Mouse (Mus musculus) cerebellum, postnatal 4 days (tissue): ENCODE measurements around the gene Plce1.
"Not testable (repeated sequence)": the region's sequence is repeated elsewhere in the genome, so short reads cannot be mapped to it uniquely, and the experiment has no call there.

Experiments used
- DNase-seq, 2 experiments: peaks; one replicate each; pipeline ENCODE4 v3.0.0; 2022; ENCODE audit warnings: low spot score in 2 of 2, mixed read lengths in 1 of 2

The Plce1 gene

DNA sequence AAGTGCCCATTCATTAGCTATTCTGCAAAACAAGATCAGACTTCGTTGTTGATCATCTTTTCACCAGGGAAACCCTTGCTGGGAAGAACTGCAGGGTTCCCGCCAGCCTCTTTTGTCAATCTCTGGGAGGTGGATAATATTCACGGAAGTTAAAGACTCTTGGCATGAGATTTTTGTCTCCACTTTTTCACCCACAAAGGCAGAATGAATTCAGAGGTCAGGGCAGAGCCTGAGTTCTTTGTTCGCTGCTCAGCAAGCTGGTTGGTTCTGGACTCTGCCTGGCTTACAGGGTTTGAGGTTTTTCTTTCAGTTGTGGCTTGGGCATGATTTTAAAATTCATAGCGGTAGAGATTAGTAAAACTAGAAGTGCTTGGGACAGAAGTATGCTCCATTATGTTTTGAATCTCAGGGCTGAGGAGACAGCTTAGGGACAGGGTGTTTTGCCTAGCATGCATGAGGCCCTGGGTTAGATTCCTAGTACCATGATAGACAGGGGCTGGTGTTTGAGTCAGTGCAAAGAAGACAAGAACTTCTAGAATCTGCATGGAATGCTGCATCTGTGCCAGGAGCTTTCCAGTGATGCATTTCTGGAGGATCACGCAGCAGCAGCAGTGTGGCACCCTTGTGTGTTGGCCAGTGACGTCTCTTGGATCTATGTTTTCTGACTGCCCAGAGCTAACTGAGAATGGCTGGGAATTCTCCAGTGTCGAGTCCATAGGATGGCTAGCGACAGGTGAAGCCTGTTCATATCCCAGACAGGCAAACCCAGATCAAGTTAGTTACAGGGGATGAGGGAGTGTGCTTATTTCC lies 7.4 kb downstream of the Plce1 start:
- no peak for DNase-seq

- DNase-seq, result no peak
Measured at GRCm38 (mm10) chr19:38498233-38498632, 17.3 kb downstream of the Plce1 start.

- DNase-seq, result no peak
Measured at GRCm38 (mm10) chr19:38504597-38504996, 23.7 kb downstream of the Plce1 start.

DNA sequence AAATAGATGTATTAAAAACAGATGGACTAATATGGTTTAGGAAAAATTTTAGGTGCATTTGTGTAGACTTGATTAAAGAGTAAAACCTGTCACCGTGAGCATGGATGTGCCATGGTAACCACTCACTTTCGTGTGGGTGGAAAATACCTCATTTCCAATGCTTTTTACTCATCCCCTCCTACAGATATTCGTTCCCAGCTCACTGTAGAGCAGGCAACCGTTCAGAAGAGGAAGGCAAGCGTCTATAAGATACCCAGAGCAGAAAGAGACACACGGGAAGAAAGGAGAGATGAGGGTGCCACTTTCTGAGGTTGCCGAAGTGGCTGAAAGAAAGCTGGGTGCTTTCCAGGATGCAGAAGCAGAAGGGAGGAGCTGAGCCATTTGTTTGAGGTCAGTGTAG lies 25.2 kb downstream of the Plce1 start:
- DNase-seq, result no peak

GRCm38 (mm10) chr19:38507251-38507965 lies 26.5 kb downstream of the Plce1 start:
- no peak for DNase-seq

DNA sequence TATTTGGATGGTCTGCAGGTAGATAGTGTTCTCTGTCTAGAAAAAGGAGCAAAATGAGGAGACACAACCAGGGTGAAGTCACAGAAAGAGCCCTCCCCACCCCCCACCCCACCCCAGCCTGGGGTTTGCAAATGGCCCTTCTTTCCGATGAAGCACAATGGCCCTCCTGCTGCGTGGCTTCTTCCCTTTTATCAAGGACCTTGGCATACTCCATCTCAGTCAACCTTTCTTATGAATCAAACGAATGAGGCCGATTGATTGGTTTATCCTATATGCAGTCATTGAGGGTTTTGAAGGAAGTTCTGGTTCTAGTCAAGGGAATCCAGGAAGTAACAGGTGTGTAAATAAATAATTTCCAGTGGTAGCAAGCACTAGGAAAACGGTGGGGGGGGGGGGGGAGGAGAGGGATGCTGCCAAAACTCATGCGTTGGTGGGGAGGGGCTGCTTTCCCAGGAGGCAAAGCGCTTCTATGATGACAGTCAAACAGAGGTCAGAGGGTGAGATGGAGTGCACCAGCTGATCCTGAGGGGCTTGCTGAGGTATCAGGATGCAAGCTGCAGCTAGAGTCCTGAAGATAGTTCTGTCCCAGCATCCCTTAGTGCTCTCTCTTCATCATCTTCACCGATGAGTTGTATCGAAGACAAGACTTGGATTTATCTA lies 27.2 kb downstream of the Plce1 start:
- DNase-seq, result no peak

DNA sequence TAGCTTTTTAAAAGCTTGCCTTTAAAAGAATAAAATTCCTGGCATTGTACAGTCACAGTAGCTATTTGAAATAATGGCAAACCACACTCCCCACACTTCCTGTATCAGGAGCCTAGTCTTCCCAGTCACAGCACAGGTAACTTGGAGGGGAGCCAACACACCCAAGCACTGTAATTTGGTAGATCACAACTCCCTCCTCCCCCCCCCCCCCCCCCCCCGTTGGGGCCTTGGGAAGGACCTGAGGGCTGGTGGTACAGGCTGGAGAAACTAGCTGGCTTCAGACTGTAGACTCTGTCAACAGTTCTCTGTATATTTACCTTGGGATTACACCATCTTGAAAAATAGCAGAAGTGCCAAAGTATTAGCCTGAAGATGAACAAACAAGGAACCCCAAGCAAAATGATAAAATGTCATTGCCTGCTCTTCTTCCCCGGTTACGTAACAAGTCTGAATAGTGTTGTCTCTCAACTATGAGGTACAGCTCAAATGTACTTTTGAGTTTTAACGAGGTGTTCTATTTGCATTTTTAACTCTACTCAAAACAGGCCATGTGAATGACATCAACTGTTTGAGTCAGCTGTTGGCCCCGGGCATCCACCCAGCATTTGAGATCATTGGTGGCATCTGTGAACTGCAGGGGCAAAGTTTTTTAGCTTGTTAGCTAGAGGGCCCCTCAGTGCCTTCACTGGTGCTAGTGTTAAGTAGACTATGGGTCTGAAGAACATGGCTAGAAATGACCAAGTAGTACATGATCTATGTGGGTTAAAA lies 33.7 kb downstream of the Plce1 start:
- no peak for DNase-seq

- no peak for DNase-seq
Measured at GRCm38 (mm10) chr19:38526855-38527254, 45.9 kb downstream of the Plce1 start.

- no peak for DNase-seq
Measured at GRCm38 (mm10) chr19:38527475-38527874, 46.6 kb downstream of the Plce1 start.

DNA sequence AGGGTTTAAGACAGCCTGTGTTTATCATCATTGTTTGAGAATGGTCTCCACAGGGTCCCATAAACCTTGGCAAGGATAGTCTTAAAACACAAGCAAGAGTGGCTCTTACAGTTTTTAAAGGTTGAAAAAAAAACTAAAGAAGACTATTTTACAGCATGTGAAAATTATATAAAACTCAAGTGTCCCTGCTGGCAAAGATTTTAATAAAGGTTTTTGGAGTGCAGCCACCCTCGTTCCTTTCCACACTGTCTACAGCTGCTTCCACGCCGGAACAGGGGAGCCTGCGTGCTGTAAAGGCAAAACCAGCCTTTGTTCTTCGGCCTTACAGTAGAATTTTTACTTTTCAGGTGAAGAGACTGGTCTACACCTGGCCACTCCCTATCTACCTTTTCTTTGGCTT lies 52.3 kb downstream of the Plce1 start:
- no peak for DNase-seq

DNA sequence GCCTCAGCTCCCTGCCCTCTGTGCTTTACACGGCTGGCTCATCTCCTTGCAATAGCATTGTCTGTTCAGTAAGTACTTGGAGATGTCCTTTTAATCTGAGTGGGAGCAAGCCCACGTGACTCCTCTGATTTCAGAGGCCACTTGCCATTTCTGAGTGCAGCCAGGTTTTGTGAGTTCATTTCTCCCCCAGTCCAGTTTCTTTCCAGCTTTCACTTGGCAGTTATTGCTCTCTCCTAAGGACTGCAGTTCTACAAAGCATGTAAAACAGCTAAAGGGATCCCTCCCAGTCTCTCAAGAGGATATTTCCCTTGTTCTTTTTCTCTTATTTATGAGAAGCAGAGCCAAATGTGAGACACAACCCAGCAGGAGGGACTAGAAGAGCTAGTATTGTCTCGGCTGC lies 58.4 kb downstream of the Plce1 start:
- no peak for DNase-seq

GRCm38 (mm10) chr19:38540549-38540948 lies 59.6 kb downstream of the Plce1 start:
- no peak for DNase-seq

DNA sequence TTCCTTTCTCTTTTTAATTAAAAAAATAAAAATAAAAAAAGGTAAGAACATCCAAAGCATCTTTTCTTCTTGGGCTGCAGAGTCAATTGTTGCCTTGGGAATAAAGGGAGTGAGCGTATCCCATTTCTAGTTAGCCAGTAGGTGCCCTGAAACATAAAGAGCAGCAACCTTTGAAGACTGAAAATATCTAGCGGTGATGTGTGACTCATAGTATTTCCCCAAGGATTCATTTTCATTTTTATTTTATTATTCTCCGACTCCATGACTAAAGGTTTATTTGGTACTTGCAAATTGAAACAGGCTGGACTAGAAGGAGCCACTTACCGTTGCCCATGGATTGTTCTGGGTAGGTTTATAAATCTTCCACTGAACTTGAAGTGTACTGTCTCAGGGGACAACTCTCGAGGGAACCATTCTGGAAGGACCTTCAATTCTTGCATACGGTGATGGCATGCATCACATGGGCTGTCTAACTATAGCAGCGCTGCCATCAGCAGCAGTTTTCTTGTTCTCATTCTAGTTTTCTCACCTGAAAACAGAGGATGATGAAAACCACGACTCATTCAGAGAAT lies 68.7 kb downstream of the Plce1 start:
- DNase-seq, result no peak

DNA sequence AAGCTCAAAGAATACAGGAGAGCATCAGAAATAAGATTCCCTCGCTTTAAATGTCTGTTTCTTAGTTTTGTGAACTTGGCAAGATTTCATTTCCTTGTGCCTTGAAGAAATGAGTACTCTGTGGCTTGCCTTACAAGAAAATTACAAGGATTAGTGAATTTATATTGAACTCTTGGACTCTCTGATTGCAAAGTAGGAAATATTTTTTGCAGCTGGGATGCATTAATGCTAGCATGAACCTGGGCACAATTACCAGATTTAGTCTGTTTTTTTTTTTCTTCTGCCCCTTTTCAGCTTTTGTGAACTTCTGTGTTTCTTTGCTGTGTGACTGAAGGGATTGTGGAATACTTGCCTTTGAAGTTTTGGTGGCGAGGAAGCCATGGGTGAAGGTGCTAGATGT lies 72.6 kb downstream of the Plce1 start:
- DNase-seq, result no peak

- no peak for DNase-seq
Measured at GRCm38 (mm10) chr19:38555399-38555798, 74.5 kb downstream of the Plce1 start.

DNA sequence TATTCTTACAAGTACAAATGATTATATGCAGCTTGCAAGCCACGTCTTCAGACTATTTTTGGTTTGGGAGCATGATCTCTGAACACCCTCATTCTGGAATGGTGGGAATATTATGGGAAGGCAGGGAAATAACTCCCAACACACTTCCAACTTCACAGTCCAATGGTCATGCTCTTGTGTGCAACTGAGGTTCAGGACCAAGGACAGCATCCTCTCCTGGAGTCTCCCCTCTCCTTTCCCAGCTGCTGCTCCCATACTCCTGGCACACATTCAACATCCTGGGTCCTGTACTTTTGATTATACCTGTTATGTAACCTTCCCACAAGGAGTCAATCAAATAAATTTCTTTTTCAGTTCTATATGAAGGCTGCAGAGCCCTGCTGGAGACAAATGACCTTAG lies 77.9 kb downstream of the Plce1 start:
- no peak for DNase-seq

DNA sequence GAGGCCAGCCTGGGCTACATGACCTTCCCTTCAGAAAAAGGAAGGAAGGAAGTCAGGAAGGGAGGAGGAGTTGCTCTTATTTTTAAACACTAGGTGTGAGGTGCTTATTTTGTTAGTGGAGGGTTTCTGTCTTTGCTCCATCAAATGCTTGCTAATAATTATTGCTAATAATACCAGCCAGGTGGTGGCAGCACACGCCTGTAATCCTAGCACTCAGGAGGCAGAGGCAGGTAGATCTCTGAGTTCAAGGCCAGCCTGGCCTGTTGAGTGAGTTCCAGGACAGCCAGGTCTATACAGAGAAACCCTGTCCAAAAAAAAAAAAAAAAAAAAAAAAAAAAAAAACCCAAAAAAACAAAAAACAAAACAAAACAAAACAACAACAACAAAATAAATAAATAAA lies 81.0 kb downstream of the Plce1 start:
- DNase-seq, result not testable (repeated sequence)

- DNase-seq, result no peak
Measured at GRCm38 (mm10) chr19:38566156-38566555, 85.2 kb downstream of the Plce1 start.

DNA sequence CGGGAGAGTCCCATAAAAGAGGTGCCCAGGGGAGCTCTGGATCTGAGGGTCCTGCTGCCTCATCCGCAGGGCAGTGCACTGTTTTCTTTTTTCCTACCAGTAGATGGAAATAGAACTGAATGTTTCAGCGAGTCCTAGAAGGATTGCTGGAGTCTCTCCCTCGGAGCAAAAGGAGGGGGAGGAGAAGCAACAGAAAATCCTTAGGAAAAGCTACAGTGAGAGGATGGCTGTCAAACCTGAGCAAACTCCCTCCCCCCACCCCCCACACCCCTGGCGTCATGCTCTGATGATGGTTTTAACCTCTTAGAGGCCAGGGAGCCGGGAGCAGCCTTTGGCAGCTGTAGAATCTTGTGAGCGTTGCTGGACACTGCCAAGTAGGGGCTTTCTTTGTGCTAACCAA lies 85.8 kb downstream of the Plce1 start:
- DNase-seq, result no peak

GRCm38 (mm10) chr19:38567331-38567730 lies 86.4 kb downstream of the Plce1 start:
- no peak for DNase-seq

DNA sequence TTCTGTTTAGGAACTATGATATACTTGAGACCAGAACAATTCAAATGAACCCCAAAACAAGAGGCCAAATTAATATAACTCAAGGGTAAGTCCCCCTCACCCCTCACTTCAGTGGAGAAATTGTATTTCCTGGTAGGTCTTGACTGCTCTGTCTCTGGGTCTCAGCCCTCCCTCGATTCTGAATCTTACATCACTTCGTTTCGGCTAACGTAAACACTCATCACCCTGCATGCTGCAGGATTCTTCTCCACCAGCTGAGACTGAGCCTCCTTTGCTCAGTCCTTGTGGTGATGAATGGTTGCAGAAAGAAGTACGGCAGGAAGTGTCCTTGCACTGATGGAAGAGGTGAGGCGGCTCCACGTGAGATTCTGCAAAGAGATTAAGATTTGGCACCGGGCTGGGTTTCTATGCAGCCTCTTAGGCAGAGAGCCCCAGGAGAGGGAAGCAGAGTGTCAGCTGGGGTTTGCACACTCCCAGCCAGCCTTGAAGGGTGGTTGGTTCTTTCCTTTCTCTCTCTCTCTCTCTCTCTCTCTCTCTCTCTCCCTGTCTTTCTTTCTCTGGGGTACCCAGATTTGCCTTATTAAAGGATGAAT lies 97.7 kb downstream of the Plce1 start:
- DNase-seq, result no peak
